Mouse (Mus musculus) kidney, adult 11 months (tissue): Measurements from ENCODE around the gene Naip2.
"Not testable (repeated sequence)": the region's sequence is repeated elsewhere in the genome, so short reads cannot be mapped to it uniquely, and the experiment has no call there.

Source experiments
- DNase-seq: peaks from one replicate; pipeline ENCODE4 v3.0.0; 2022

The Naip2 gene

DNA sequence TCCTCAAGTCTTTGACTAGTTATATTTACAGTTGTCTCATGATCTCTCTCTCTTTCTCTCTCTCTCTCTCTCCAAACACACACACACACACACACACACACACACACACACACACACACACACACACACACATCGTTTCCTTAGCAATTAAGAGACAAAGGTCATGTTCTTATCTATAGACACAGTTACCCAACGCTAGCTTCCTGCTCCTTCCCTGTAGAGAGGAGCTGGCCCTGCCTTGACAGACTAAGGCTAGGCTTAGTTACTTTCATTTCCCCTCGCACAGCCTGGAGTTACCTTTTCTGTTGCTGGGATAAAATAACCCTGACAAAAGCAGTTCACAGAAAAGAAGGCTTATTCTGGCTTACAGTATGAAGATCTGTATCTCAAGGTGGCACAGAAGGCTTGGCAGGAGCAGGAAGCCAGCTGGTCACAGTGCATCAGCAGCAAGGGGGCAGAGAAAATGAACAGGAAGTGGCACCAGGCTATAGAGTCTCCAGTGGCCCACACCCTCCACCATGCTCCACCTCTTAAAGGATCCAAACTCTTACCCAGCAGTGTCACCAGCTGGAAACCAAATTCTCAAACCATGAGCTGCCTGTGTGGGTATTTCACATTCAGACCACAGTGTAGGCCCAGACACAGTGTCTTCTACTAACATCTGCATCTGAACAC lies at the start of gene Naip2:
Gene Naip2 (minus strand): TSS at position 434 of the 675 bp plus-strand sequence.
- not testable (repeated sequence) for DNase-seq

DNA sequence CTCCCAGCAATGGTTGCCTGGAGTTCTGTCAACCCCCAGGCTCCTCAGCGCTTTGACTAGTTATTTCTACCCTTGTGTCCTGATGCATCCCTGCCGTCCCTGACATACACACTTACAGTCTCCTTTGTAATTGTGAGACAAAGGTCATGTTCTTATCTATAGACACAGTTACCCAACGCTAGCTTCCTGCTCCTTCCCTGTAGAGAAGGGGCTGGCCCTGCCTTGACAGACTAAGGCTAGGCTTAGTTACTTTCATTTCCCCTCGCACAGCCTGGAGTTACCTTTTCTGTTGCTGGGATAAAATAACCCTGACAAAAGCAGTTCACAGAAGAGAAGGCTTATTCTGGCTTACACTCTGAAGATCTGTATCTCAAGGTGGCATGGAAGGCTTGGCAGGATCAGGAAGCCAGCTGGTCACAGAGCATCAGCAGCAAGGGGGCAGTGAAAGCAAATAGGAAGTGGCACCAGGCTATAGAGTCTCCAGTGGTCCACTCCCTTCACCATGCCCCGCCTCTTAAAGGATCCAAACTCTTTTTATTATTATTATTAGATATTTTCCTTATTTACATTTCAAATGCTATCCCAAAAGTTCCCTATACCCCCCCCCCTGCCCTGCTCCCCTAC lies 45.1 kb upstream of the Naip2 start:
- DNase-seq, result not testable (repeated sequence)

DNA sequence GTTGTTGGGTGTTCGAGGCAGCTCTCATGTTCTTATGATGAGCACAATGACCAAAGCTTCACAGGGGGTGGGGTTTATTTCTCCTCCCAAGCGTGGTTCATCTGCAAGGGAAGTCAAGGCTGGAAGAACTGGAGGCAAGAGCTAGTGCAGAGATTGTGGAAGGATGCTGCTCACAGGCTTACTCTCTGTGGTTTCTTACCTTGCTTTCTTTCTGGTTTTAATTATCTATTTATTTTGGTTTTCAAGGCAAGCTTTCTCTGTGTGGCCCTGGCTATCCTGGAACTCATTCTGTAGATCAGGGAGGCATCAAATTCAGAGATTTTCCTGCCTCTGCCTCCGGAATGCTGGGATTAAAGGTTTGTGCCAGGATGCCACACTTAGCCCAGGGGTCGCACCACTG lies 44.3 kb upstream of the Naip2 start, which contains the start of gene Naip5:
Gene Naip5 (minus strand): TSS at position 101 of the 400 bp plus-strand sequence.
- DNase-seq, result not testable (repeated sequence)

DNA sequence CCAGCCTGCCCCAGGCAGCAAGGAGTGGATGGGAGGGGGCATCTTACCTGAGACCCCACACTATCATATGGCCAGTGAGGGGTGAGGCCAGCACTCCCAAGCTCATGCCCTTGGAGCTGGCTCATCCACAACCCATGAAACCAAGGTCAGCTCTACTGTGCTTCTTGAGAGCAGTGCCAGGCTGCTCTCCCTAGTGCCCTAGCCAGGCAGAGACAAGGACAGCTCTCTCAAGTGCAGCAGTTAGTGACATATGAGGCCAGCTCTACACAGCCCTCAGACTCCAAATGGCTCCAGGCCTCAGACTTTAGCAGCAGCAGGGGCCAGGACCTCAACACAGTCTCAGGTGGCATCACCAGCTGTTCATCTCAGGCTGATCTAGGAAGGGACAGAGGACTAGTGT lies 41.8 kb upstream of the Naip2 start:
- DNase-seq, result no peak

DNA sequence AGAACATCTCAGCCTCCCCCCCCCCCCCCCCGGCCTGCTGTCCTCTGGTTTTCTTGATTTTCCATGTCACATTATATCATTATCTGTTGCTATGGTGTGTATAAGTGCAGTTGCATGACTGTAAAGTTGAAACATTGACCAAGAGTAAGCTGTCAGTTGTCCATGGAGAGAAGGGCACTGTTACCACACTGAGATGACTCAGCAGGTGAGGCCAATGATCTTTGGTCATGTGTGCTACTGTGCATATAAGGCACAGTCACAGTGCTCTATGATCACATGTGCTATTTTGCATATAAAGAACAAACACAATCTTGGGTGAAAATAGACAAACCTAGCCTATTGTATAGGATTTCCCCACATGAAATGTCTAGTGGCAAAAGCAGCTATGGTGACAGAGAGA lies 11.8 kb upstream of the Naip2 start:
- DNase-seq, result not testable (repeated sequence)

DNA sequence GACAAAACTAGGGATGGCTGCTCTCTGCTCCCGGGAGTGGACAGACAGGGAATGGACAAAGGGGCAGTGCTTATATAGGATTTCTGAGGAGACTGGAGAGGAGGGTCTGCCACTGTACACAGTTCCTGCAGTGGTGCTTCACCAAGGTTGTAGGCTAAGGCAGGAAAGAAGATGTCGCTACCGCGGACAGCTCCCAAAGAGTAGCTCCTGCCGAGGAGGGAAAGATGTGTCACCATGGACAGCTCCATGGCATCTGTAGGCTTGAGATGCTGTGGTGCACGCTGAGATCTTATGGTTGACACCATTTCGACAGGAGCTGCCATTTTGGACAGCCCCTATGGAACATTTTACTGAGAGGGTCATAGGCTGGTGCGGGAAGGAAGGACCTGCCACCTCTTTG lies 8.6 kb upstream of the Naip2 start:
- DNase-seq, result peak; percentile 4

DNA sequence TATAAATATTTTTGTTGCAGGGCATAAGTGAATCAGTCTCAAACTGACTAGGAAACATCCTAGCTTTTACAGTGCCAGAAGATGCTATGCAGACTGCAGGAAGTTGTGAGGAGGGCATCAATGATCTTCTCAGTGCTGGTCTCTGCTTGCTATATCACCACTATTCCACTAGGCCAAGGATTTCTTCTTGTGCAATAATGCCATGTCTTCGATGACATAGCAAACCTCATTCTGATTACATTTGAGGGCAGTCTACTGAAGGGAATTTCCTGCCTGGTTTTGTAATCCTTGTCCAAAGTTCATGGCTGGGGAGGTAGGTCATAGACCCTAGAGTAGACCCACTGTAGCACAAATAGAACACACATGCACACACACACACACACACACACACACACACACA lies 1.4 kb upstream of the Naip2 start:
- DNase-seq, result no peak

DNA sequence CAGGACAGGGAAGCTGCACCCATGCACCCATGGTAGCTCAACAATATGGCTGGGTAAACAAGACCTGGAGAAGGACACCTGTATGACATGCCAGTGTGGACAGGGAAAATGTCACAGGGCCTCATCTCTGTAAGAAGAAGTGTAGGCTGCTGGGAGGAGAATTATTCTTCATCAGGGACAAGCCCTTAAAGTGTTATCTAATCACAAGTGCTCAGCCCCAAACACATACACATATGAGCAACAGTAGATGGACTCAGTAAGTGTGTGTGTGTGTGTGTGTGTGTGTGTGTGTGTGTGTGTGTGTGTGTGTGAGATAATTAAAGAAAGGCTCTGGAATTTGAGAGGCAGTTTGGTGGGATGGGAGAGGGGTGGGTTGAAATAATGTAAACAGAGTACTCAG lies 1.1 kb downstream of the Naip2 start:
- DNase-seq, result no peak

DNA sequence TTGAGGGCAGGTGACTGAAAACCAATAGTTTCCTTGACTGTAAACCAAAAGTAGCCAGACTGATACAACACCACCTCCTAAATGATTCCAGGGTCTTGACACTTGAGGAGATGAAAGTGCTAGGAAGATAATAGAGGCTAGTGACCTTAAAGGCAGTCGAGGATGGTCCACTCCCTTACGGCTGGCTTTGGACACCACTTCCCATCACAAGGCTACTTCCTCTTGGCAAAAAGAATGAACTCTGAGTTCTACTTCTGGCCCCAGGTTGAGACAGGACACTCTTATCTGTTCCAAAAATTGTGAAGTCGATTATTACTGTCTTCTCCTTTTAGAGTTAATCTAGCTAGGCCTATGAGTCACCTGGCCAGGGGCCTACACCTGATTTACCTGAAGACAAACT lies 6.5 kb downstream of the Naip2 start:
- no peak for DNase-seq

DNA sequence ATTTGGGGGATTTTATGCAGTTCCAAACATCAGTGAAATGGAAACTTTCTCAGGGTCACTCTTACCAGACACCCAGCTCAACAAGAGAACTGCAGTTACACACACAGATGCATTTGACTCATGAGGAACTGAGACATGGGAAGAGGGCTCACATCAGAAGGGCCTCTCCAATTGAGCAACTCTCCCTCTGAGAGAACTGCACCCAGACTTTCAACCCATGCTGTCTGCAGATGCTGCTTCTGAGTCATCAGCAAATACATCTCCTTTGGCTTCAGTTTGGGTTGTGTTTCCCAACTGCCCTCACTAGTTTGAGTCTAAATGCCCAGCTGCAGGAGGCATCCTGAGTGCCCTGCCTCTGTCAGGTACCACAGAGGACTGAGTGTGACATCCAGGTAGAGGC lies 18.8 kb downstream of the Naip2 start:
- not testable (repeated sequence) for DNase-seq

DNA sequence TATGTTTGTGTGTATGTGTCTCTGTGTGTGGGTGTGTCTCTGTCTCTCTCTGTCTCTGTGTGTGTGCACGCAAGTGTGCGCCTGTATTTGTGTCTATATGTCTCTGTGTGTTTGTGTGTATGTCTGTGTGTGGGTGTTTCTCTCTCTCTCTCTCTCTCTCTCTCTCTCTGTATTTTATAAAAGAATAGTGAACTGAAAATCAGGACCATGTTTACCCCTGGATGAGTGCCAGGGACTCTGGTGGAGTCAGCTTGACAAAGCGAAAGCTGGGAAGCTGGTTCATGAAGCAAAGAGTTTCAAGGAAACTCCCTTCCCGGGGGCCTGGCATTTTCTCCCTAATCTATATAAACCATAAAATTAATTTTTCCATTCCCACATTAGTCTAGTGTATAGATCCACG lies 27.5 kb downstream of the Naip2 start:
- not testable (repeated sequence) for DNase-seq

DNA sequence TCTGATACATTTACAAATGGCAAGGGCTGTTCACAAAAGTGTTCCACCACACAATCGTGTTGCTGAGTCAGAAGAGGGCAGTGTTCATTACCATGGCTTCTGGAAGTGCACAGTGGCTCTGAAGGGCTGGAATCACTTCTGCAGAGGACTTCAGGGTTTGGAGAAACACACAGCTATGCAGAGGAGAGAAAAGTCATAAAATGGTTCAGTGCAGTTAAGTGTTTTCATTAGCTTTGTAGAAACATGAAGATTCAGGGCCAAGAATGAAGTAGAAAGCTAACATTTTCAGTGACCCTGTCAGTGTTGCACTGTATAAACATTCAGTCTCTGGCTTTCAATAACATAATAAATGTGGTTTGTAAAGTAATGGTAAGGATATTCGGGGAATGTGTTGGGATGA lies 35.5 kb downstream of the Naip2 start:
- DNase-seq, result not testable (repeated sequence)

DNA sequence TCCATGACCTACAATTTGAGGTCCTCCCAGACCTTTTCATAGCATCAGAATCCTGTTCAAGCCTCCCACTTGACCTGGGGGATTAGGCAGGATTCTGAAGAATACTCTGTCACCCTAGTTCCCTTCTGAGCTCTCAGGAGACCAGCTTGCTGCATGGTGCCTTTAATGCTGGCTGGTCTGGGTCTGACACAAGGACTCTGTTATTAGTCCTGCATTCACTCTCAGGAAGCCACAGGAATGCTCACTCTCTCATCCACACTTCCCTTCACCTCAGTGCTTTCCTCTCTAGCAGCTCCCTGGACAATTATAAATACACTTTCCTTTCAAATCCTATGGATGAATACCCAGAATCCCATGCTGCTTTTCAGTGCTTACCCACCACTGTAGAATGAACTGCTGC lies 39.4 kb downstream of the Naip2 start:
- DNase-seq, result not testable (repeated sequence)

DNA sequence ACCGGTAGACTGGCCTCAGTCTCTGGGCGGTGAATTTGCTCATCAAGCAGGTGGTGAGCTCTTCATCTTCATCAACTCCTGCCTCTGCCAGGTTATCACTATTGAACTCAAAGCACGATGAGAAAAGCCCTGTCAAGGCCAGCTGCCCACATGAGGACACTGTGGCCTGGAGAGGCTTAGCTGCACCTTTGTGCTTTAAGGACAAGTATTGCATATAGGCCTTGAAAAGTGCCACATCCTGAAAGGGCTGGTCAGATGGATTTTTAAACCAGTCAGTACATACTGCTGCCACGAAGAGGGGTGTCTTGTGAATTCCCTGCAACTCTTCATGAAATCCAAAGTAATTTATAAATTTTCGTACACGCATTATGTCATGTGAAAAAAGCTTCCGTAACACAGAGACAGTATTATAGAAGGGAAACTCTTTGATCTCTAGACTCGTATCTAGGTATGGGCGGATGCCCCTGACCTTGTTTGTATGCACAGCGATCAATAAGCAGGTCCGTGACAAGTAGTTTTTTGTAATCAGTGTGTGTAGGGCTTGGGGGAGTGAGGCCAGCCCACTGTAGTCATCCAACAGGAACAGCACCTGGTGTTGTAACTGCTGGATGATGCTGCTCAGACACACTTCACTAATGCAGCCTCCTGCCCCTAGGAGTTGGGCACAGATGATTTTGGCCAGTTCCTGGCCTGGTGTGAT lies 40.6 kb downstream of the Naip2 start:
- not testable (repeated sequence) for DNase-seq

DNA sequence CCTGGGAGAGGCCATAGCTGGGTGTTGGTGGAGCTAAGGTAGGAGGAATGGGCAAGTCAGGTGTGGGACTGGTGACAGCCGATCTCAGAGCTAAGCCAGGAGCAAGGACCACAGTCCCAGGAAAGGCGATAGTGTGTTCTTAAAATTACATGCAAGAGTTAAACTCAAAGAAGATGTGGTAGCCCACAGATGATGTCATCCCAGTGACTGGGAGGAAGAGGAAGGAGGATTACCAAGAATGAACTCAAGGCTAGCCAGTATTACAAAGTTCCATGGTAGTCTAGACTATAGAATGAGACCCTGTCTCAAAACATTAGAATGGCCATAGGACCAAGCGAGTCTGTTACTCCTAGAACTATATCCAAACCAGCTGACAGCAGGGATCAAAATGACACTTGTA lies 45.3 kb downstream of the Naip2 start:
- DNase-seq, result no peak

DNA sequence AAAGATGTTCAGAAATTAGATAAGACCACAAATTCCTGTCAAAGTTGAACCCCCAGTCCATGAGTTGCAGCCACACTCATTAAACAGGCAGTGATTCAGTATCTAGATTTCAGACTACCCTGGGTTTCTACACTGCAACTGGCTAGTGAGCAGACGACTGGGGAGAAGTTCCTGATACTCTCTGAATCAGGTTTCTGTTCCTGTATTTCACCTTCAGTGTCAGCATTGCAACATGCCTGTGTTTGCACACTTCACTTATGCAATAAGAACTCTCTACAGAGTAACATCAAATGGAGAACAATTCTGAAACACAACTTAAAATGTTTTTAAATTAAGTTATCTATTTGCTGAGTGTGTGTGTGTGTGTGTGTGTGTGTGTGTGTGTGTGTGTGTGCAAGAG lies 49.2 kb downstream of the Naip2 start:
- no peak for DNase-seq

DNA sequence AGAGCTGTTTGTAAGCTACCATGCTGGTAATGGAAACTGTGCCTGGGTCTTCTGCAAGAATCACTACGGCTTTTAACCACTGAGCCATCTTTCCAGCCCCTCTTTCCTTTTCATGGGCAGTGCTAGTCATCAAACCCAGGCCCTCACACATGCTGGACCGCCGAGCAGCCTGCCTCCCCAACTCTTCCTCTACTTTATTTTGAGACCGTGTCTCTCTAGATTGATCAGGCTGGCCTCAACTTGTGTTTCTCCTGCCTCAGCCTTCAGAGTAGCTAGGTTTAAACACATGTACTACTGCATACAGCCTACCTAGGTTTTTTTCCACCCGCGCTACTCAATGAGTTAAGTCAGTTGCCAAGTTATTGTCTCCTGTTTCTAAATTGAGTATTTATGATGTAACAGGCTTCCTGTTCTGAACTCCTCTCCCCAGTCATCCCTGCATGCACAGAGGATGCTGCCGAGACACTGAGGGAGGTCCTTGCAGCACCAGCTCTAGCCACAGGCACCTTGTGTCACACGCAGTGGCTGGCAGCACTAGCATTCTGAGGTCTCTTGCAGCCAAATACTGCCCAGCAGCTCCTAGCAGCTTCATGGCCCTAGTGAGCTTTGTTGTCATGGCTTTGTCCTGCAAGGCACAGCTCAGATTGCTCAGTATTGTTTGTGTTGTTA lies 60.1 kb downstream of the Naip2 start:
- no peak for DNase-seq

DNA sequence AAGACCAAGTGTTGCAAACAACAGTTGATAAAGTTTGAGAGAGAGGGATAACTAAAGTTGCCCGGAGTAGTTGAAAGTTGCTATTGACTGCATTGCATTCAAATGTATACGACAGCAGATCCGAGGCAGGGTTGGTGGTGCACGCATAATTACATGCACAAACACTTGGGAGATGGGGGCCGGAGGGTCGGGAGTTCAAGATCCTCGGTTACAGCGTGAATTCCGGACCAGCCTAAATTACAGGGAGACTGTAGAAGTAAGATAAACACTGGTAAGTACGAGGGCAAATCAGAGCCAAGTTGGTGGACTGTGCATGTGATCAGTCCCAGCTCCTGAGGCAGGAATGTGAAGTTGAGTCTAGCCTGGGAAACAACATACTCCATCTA lies 76.6 kb downstream of the Naip2 start:
- DNase-seq, result no peak

DNA sequence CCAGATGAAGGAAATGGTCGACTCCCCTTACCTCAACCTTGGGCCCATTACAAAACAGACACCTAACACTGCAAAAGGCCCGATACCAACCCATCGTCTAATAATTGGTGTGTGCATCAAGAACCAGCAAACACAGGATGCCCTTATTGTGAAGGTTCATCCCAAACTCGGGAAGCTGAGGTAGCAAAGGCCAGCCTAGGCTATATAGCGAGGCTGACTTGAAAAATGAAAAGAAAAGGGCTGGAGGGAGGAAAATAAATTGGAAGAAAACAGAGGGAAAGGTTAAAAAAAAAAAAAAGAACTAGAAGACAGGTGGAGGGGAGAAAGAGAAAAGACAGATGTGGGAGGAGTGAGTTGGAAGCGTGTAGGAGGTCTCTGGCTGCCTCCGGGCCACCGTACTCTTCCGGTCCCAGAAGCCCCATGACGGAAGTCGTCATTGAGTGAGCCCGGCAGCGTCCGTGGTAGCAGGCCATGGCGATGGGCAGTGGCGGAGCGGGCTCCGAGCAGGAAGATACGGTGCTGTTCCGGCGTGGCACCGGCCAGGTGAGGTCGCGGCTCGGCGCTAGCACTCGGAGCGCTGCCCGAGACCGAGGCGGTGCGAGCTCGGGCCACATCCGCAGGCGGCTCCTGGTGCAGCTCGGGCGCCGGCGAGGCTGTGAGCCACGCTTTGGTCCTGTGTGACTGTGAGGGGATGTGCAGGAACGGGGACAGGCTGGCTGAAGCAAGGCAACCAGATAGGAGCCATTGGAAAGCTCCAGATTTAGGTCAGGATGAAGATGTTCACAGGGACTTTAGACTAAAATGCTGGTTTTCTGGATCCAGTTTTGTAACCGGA lies 77.3 kb downstream of the Naip2 start, which contains the start of gene Smn1:
Gene Smn1 (plus strand): TSS at position 430 of the 835 bp plus-strand sequence.
- DNase-seq, result peak; percentile 93

DNA sequence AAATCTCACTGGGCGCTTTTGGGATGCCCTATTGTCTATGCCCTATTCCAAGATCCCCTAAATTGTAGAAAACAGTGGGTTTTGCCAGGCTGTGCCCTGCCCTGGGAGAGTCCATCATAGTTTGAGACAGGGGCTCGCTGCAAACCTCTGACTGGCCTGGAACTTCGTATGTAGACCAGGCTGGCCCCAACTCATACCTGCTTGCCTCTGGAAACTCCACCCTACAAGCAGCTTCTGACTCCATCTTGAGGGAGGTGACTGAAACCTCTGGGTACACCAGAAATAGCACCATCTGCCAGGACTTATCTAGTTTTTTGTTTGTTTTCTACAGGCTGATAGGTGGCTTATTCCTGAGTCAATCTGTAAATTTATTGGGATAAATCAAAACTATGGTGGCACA lies 77.9 kb downstream of the Naip2 start:
- no peak for DNase-seq

DNA sequence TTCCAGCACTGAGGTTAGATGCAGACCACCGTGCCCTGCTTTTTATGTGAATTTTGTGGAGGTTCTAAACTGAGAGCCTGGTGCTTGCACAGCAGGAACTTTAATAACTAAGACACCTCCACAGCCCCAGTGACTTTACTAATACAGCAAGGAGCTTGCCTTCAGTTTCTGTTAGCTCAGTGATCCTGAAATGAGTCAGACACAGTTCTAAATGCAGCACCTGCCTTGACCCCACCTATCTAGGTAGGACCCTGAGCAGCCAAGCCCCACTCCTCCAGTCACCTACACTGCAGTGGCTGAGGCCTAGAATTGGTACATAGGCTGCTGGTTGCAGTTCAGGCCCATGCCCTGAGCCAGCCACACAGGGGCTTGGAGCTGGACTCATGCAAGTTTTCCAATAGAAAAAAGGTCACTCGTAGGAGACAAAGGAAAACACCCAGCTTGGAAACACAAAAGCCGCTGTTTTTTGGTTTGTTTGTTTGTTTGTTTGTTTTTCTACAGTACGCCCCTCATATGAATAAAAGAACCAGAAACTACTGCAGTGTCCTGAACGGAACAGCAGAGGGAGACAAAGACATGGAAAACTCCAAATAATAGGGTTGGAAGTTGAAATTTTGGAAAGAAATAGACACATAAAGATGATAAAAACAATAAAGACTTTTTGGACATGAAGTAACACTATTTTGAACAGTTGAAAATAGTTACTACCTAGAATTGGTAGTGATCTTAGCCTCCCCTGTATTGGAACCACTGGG lies 89.5 kb downstream of the Naip2 start:
- no peak for DNase-seq
